Comparison of ENCODE assay signal across 9 mouse cellular contexts in the genomic region with DNA sequence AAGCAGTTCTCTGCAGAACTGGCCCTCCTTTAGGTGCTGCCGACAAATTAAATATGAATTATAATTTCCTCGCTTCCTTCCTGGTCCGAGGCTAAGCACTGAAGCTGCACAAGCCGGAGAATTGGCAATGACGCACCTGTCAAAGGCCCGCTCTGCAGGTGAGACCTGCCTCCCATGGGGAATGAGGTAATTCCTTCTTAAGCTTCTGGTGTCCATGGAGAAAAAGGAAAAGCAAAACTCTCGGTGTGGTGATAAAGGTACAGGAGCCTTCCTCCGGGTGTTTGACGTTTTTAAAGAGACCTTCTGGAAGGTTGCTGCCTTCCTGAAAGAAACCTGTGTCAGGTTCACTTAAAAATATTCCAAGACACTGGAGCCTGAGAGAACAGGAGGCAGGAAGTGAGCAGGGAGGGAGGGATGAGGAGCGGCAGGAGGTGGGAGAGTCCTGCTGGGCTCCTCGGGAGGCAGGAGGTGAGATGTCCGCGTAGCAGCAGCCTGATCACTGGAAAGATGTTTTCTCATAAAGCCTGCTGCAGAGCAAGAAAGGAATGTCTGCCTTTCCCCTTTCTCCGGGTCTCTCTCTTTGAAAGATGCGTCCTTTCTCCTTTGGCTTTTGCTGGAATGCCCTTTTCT.
A peak's percentile ranks its signal among the peaks of the same experiment; 100 is the strongest.
DNase-seq lines count a peak whose midpoint lies in the region; ATAC-seq and TF ChIP-seq lines count a peak whose summit lies in the region.
"Had no signal": no experiment of that assay in that cellular context is flagged by ENCODE, and none has a peak within 500 bp of the region (broad histone marks: within the 10 kb centered on the region; RNA-seq: fewer than 3 reads in every experiment).

No protein-coding gene starts in this region.

- DNase-seq in lung, embryonic 14.5 days, result peak; percentile 29
- no peak for DNase-seq in lung, adult 2 months
- no peak for DNase-seq in embryonic facial prominence, embryonic 11.5 days (ENCODE audit: low spot score)
- no peak for DNase-seq in frontal cortex, adult 2 months (ENCODE audit: extremely low spot score in 1 of 2, low spot score in 1 of 2)
- no peak for DNase-seq in layer of hippocampus, adult 8-10 months (ENCODE audit: low spot score in 2 of 2)
- no peak for DNase-seq in kidney, adult 18-20 months
- DNase-seq: heart, adult 2 months had no signal

- H3K9me3 ChIP-seq in lung, embryonic 14.5 days (ENCODE audit: low read depth, low read length), result no peaks in the 10 kb centered on the region
- H3K9me3 ChIP-seq in embryonic facial prominence, embryonic 11.5 days (replicated peaks; ENCODE audit: control insufficient read depth, low read length), result no peaks in the 10 kb centered on the region
- no peaks in the 10 kb centered on the region for H3K9me3 ChIP-seq in intestine, embryonic 15.5 days

- 12% methylated on average over 15 of the region's 15 CpGs for WGBS in lung, embryonic 14.5 days
- 32% methylated on average over 15 of the region's 15 CpGs for WGBS in lung, adult 2 months
- WGBS in embryonic facial prominence, embryonic 11.5 days, result 5% methylated on average over 15 of the region's 15 CpGs
- WGBS in intestine, embryonic 15.5 days, result 17% methylated on average over 15 of the region's 15 CpGs
- WGBS in small intestine, adult 2 months, result 19% methylated on average over 15 of the region's 15 CpGs

- 0 out of 2 replicates have a peak, but pooled peaks cover 3% of the 10 kb centered on the region for H3K27me3 ChIP-seq in lung, embryonic 14.5 days (ENCODE audit: insufficient read depth, low read length)
- no peaks in the 10 kb centered on the region; the same call in 1 of the 2 replicates for H3K27me3 ChIP-seq in embryonic facial prominence, embryonic 11.5 days (ENCODE audit: control insufficient read depth, insufficient read depth, low read length)
- no peaks in the 10 kb centered on the region for H3K27me3 ChIP-seq in intestine, embryonic 15.5 days (replicated peaks)
- H3K27me3 ChIP-seq in small intestine, adult 2 months (ENCODE audit: control insufficient read depth, insufficient read depth, low read length), result no peaks in the 10 kb centered on the region

- no peaks in the 10 kb centered on the region for H3K4me1 ChIP-seq in lung, embryonic 14.5 days (ENCODE audit: insufficient read depth)
- no peaks in the 10 kb centered on the region for H3K4me1 ChIP-seq in lung, adult 2 months (ENCODE audit: control insufficient read depth, insufficient read depth, low read length)
- H3K4me1 ChIP-seq in embryonic facial prominence, embryonic 11.5 days (ENCODE audit: control insufficient read depth, insufficient read depth, low read length), result peaks cover 3% of the 10 kb centered on the region; the same call in 1 of the 2 replicates
- peaks cover 18% of the 10 kb centered on the region for H3K4me1 ChIP-seq in intestine, embryonic 15.5 days (replicated peaks)
- peaks cover 19% of the 10 kb centered on the region; the same call in 1 of the 2 replicates for H3K4me1 ChIP-seq in small intestine, adult 2 months (ENCODE audit: control insufficient read depth, insufficient read depth, insufficient read length, low read length)

- H3K9ac ChIP-seq in lung, embryonic 14.5 days, result no peak overlapping the region
- 0 out of 2 replicates have a peak overlapping the region, but pooled peaks have one; percentile 23 for H3K9ac ChIP-seq in embryonic facial prominence, embryonic 11.5 days (replicated peaks; ENCODE audit: low read length)
- H3K9ac ChIP-seq in intestine, embryonic 15.5 days, result no peak overlapping the region

- no peak overlapping the region for H3K27ac ChIP-seq in lung, embryonic 14.5 days (ENCODE audit: low read depth)
- no peak overlapping the region for H3K27ac ChIP-seq in embryonic facial prominence, embryonic 11.5 days (replicated peaks; ENCODE audit: low read depth, low read length)
- peak overlapping the region; percentile 60 for H3K27ac ChIP-seq in intestine, embryonic 15.5 days
- peak overlapping the region; percentile 81 for H3K27ac ChIP-seq in small intestine, adult 2 months (ENCODE audit: insufficient read depth, low read depth, low read length)
- H3K27ac ChIP-seq: heart, adult 2 months had no signal

- no peak overlapping the region for H3K4me3 ChIP-seq in lung, embryonic 14.5 days (ENCODE audit: low read depth, low read length)
- H3K4me3 ChIP-seq in lung, adult 2 months (replicated peaks; ENCODE audit: extremely low read depth, low read depth, low read length), result no peak overlapping the region
- H3K4me3 ChIP-seq in embryonic facial prominence, embryonic 11.5 days (ENCODE audit: low read depth, low read length), result no peak overlapping the region
- no peak overlapping the region for H3K4me3 ChIP-seq in intestine, embryonic 15.5 days (replicated peaks)
- peak overlapping the region; percentile 53 for H3K4me3 ChIP-seq in small intestine, adult 2 months (ENCODE audit: low read depth, low read length)
- H3K4me3 ChIP-seq: heart, adult 2 months had no signal

- H3K4me2 ChIP-seq in lung, embryonic 14.5 days, result peak overlapping the region; percentile 31; the same call in 1 of the 2 replicates
- H3K4me2 ChIP-seq in embryonic facial prominence, embryonic 11.5 days (ENCODE audit: low read depth, low read length), result no peak overlapping the region; the same call in 1 of the 2 replicates
- H3K4me2 ChIP-seq in intestine, embryonic 15.5 days (replicated peaks), result peak overlapping the region; percentile 38

- no peak for TF ChIP-seq CTCF in lung, embryonic 14.5 days (IDR thresholded peaks at IDR 0.05; ENCODE audit: low read depth)
- no peak for TF ChIP-seq CTCF in lung, adult 2 months (IDR thresholded peaks at IDR 0.05; ENCODE audit: insufficient read depth, low read length)
- TF ChIP-seq CTCF in small intestine, adult 2 months (IDR thresholded peaks at IDR 0.05; ENCODE audit: extremely low read depth, insufficient read length, insufficient replicate concordance, low read depth, low read length), result no peak

- TF ChIP-seq POLR2A in lung, adult 2 months (IDR thresholded peaks at IDR 0.05; ENCODE audit: borderline replicate concordance, extremely low read depth, low read depth, low read length), result no peak
- no peak for TF ChIP-seq POLR2A in small intestine, adult 2 months (IDR thresholded peaks at IDR 0.05; ENCODE audit: low read depth, low read length)

- no peaks in the 10 kb centered on the region for H3K36me3 ChIP-seq in lung, embryonic 14.5 days (ENCODE audit: insufficient read depth)
- H3K36me3 ChIP-seq in embryonic facial prominence, embryonic 11.5 days (replicated peaks; ENCODE audit: control insufficient read depth, insufficient read depth, low read depth, low read length), result no peaks in the 10 kb centered on the region
- no peaks in the 10 kb centered on the region for H3K36me3 ChIP-seq in intestine, embryonic 15.5 days
- no peaks in the 10 kb centered on the region for H3K36me3 ChIP-seq in small intestine, adult 2 months (ENCODE audit: control insufficient read depth, insufficient read depth, low read length)

- no peak for ATAC-seq in lung, embryonic 14.5 days (ENCODE audit: insufficient read depth)
- no peak for ATAC-seq in embryonic facial prominence, embryonic 11.5 days (replicated peaks; ENCODE audit: insufficient number of reproducible peaks, low FRiP score, low TSS enrichment, low read depth)
- peak; percentile 64 for ATAC-seq in intestine, embryonic 15.5 days

Comparison
In these comparisons a context has a peak if more than half of its experiments do, and no peak if none do; other contexts are left out.
1. H3K27ac ChIP-seq: peak in intestine, embryonic 15.5 days (single experiment) and small intestine, adult 2 months (single experiment); none in lung, embryonic 14.5 days (single experiment) and embryonic facial prominence, embryonic 11.5 days (single experiment).